Mouse (Mus musculus) naive thymus-derived CD4-positive, alpha-beta T cell, adult 2 months (primary cell): Measurements from ENCODE around the gene Arl5b.

ENCODE experiments used
- DNase-seq: peaks from one replicate; pipeline ENCODE4 v3.0.0-alpha.2; 2011; ENCODE audit warnings: low read depth

Gene Arl5b

DNA sequence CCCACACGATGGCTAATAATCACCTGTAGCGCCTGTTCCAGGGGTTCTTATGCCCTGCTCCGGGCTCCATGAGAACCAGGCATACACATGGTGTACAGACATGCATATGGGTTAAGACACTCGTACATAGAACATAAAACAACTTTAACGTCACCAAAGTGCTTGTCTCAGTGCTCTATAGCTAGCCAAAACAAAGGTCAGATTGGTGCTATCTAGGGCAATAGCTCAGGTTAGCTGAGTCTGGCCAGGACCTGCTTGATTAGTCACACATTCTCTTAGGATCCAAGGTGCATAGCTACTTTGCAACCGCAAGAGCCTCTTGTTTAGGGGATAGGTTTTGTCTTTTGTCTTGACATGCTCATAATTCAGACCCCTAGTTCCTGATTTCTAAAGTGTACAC is 63.5 kb downstream of the Arl5b start:
- no peak for DNase-seq

DNA sequence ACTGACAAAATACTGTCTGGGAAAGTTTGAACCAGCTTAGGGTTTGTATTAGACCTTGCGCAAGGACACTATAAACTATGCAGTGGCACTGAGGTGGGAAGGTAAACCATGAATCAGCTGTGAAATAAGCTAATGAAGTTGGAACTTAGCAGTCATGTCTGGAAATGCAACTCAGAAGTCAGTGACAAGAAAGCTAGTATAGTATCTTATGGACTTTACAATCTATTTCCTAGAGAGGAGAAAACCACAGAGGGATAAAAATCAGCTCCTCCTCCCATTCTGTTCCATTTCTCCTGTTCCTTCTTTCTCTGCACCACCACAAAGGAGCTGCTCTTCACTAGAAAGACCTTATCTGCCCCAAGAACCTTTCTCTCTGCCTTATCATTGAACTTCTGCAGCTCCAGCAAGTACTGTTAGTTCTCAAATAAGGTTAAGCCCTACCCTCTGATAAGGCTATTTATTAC is 72.1 kb downstream of the Arl5b start:
- DNase-seq: no peak
